Mouse (Mus musculus) monocyte, adult 5-6 weeks (primary cell): ENCODE data around the gene F930015N05Rik. TPM values are rescaled to one million over a fixed set of nuclear protein-coding genes. Genes with fewer than 3 reads are reported as not detected.

Experiments used
- ATAC-seq: fragments of 153-309, 156-312 bp; replicated peaks from 2 replicates; pipeline ENCODE4 v1.8.0; 2017; ENCODE audit warnings: mild to moderate bottlenecking; ENCODE audit not compliant: low TSS enrichment, insufficient number of reproducible peaks, severe bottlenecking, poor library complexity, low FRiP score
- total RNA-seq: library from RNA; stranded (forward); fragments of 200-1000, 200-491, 200-594 nt; gene quantifications from 3 replicates; pipeline ENCODE4 v1.2.3, GENCODE M21; 2017

F930015N05Rik gene
- not detected in 3 replicates for total RNA-seq

GRCm38 (mm10) chr11:64436412-64436727 lies at the start of gene F930015N05Rik:
F930015N05Rik (minus strand) TSS chr11:64436653.
- no peak for ATAC-seq

GRCm38 (mm10) chr11:64481445-64481844 lies 45.0 kb upstream of the F930015N05Rik start:
- ATAC-seq = no peak

GRCm38 (mm10) chr11:64473679-64474078 lies 37.2 kb upstream of the F930015N05Rik start:
- ATAC-seq = no peak

GRCm38 (mm10) chr11:64470689-64471088 lies 34.2 kb upstream of the F930015N05Rik start:
- no peak for ATAC-seq

- ATAC-seq = no peak
Measured at GRCm38 (mm10) chr11:64468737-64469136, 32.3 kb upstream of the F930015N05Rik start.

- ATAC-seq = no peak
Measured at GRCm38 (mm10) chr11:64461746-64462145, 25.3 kb upstream of the F930015N05Rik start.

- no peak for ATAC-seq
Measured at GRCm38 (mm10) chr11:64448586-64449315, 12.3 kb upstream of the F930015N05Rik start.

- ATAC-seq = no peak
Measured at GRCm38 (mm10) chr11:64445227-64445626, 8.8 kb upstream of the F930015N05Rik start.

GRCm38 (mm10) chr11:64442701-64443100 lies 6.2 kb upstream of the F930015N05Rik start:
- no peak for ATAC-seq

- ATAC-seq = no peak
Measured at GRCm38 (mm10) chr11:64442119-64442518, 5.7 kb upstream of the F930015N05Rik start.

- no peak for ATAC-seq
Measured at GRCm38 (mm10) chr11:64438909-64439308, 2.5 kb upstream of the F930015N05Rik start.

GRCm38 (mm10) chr11:64437721-64438120 lies 1.3 kb upstream of the F930015N05Rik start:
- ATAC-seq = no peak

- ATAC-seq = no peak
Measured at GRCm38 (mm10) chr11:64436791-64437298, 392 bp upstream of the F930015N05Rik start.

- no peak for ATAC-seq
Measured at GRCm38 (mm10) chr11:64435546-64436411, 674 bp downstream of the F930015N05Rik start.

- ATAC-seq = peak; percentile 56
Measured at GRCm38 (mm10) chr11:64434611-64435545, 1.6 kb downstream of the F930015N05Rik start, which contains the start of gene Hs3st3a1. Hs3st3a1 (plus strand) TSS chr11:64435332.

- no peak for ATAC-seq
Measured at GRCm38 (mm10) chr11:64418969-64419368, 17.5 kb downstream of the F930015N05Rik start.

GRCm38 (mm10) chr11:64400534-64401093 lies 35.8 kb downstream of the F930015N05Rik start:
- no peak for ATAC-seq

GRCm38 (mm10) chr11:64397612-64398011 lies 38.8 kb downstream of the F930015N05Rik start:
- no peak for ATAC-seq
